ENCODE assay signal across 19 mouse cellular contexts in genomic region chr1:133170196-133170595, GRCm38 (mm10).
"Had no signal": no experiment of that assay in that cellular context is flagged by ENCODE, and none has a peak within 500 bp of the region (broad histone marks: within the 10 kb centered on the region; RNA-seq: fewer than 3 reads in every experiment).

No protein-coding gene starts in this region.

- H3K27me3 ChIP-seq: stomach, embryonic 15.5 days had no signal

- ATAC-seq: intestine, postnatal 0 days had no signal

- H3K27ac ChIP-seq: layer of hippocampus, adult 2 months; limb, embryonic 10.5 days; limb, embryonic 13.5 days; liver, embryonic 13.5 days; midbrain, embryonic 12.5 days; neural tube, embryonic 12.5 days; neural tube, embryonic 15.5 days; stomach, embryonic 15.5 days had no signal

- H3K4me2 ChIP-seq: limb, embryonic 13.5 days; liver, embryonic 13.5 days; midbrain, embryonic 12.5 days; neural tube, embryonic 12.5 days; neural tube, embryonic 15.5 days; stomach, embryonic 15.5 days had no signal

- H3K4me3 ChIP-seq: layer of hippocampus, adult 2 months; limb, embryonic 10.5 days; limb, embryonic 13.5 days; liver, embryonic 13.5 days; midbrain, embryonic 12.5 days; neural tube, embryonic 12.5 days; neural tube, embryonic 15.5 days; stomach, embryonic 15.5 days had no signal

- H3K9me3 ChIP-seq: limb, embryonic 10.5 days; limb, embryonic 13.5 days; liver, embryonic 13.5 days; midbrain, embryonic 12.5 days; neural tube, embryonic 12.5 days; neural tube, embryonic 15.5 days; stomach, embryonic 15.5 days had no signal

- DNase-seq: layer of hippocampus, adult 9-11 months; liver; liver, embryonic 13.5 days; lung, adult 2 months; lung, postnatal 14 days; lung, postnatal 4 days; right cerebral cortex, adult 18-20 months; right cerebral cortex, postnatal 14 days; right cerebral cortex, postnatal 4 days; spleen, adult 18-20 months; thymus, postnatal 25 days had no signal

- H3K9ac ChIP-seq: limb, embryonic 13.5 days; liver, embryonic 13.5 days; midbrain, embryonic 12.5 days; neural tube, embryonic 12.5 days; neural tube, embryonic 15.5 days; stomach, embryonic 15.5 days had no signal

- H3K36me3 ChIP-seq: limb, embryonic 10.5 days; limb, embryonic 13.5 days; liver, embryonic 13.5 days; midbrain, embryonic 12.5 days; neural tube, embryonic 12.5 days; neural tube, embryonic 15.5 days; stomach, embryonic 15.5 days had no signal
